In the genomic region with DNA sequence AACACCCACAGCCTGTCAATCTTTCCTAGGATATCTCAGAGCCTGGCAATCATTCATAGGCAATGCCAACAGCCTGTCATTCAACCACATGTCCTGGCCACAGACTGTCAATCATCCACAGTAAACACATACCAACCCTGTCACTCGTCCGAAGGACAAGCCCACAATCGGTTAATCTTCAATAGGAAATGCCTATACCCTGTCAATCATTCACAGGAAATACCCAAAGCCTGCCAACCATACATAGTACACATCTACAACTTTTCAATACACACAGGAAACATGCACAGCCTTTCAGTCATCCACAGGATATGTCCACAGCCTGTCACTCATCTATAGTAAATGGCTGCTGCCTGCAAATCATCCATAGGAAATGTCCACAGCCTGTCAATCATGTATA, we compare ENCODE assay signal across 12 mouse cellular contexts. TPM values are rescaled to one million over a fixed set of nuclear protein-coding genes. Genes with fewer than 3 reads are reported as not detected.
"Had no signal": no experiment of that assay in that cellular context is flagged by ENCODE, and none has a peak within 500 bp of the region (broad histone marks: within the 10 kb centered on the region; RNA-seq: fewer than 3 reads in every experiment).

No protein-coding gene starts in this region.

RNA-seq across cellular contexts. Expression of a gene that starts 9.9 kb away (rescaled TPM):
- total RNA-seq: megakaryocyte, adult 5-6 weeks had no signal
- polyA plus RNA-seq: limb, embryonic 10.5 days; limb, embryonic 14.5 days; liver, embryonic 11.5 days; liver, embryonic 15.5 days; lung, adult 2 months; midbrain, embryonic 10.5 days; myocyte; neural tube, embryonic 11.5 days; neural tube, embryonic 15.5 days; stomach, embryonic 14.5 days; thymus, adult 2 months had no signal
